22 mouse cellular contexts compared by ENCODE assay signal in genomic region chr2:68901708-68902107, GRCm38 (mm10).
"Had no signal": no experiment of that assay in that cellular context is flagged by ENCODE, and none has a peak within 500 bp of the region (broad histone marks: within the 10 kb centered on the region; RNA-seq: fewer than 3 reads in every experiment).

No protein-coding gene starts in this region.

- H3K9ac ChIP-seq: kidney, embryonic 15.5 days; limb, embryonic 12.5 days; limb, embryonic 15.5 days; liver, embryonic 13.5 days; lung, embryonic 15.5 days; midbrain, embryonic 12.5 days; stomach, embryonic 15.5 days had no signal

- H3K9me3 ChIP-seq: kidney, embryonic 15.5 days; limb, embryonic 12.5 days; limb, embryonic 15.5 days; liver, embryonic 13.5 days; lung, embryonic 15.5 days; midbrain, embryonic 12.5 days; stomach, embryonic 15.5 days had no signal

- H3K27ac ChIP-seq: kidney, embryonic 15.5 days; limb, embryonic 12.5 days; limb, embryonic 15.5 days; liver, embryonic 13.5 days; lung, embryonic 15.5 days; midbrain, embryonic 12.5 days had no signal

- H3K4me3 ChIP-seq: kidney, embryonic 15.5 days; limb, embryonic 12.5 days; limb, embryonic 15.5 days; liver, embryonic 13.5 days; lung, embryonic 15.5 days; midbrain, embryonic 12.5 days; myocyte; stomach, embryonic 15.5 days had no signal

- ATAC-seq: midbrain, embryonic 16.5 days had no signal

- H3K4me1 ChIP-seq: limb, embryonic 12.5 days; midbrain, embryonic 12.5 days; stomach, embryonic 15.5 days had no signal

- DNase-seq: kidney, adult 11 months; kidney, adult 8-10 months; kidney, postnatal 10 days; kidney, postnatal 4 days; left cerebral cortex, postnatal 4 days; liver, embryonic 13.5 days; lung, postnatal 10 days; lung, postnatal 36 days; right cerebral cortex, adult 18-20 months; right cerebral cortex, postnatal 14 days; right cerebral cortex, postnatal 4 days; spleen, adult 18-20 months; thymus, postnatal 14 days; thymus, postnatal 4 days had no signal

- H3K36me3 ChIP-seq: kidney, embryonic 15.5 days; limb, embryonic 12.5 days; limb, embryonic 15.5 days; liver, embryonic 13.5 days; lung, embryonic 15.5 days; midbrain, embryonic 12.5 days; stomach, embryonic 15.5 days had no signal

- H3K4me2 ChIP-seq: kidney, embryonic 15.5 days; limb, embryonic 12.5 days; limb, embryonic 15.5 days; lung, embryonic 15.5 days; midbrain, embryonic 12.5 days; stomach, embryonic 15.5 days had no signal

- H3K27me3 ChIP-seq: kidney, embryonic 15.5 days; limb, embryonic 12.5 days; limb, embryonic 15.5 days; liver, embryonic 13.5 days; lung, embryonic 15.5 days; midbrain, embryonic 12.5 days; stomach, embryonic 15.5 days had no signal
